Mouse (Mus musculus) kidney, adult 2 months (tissue): ENCODE data around the gene BC048403. TPM values are rescaled to one million over a fixed set of nuclear protein-coding genes. Genes with fewer than 3 reads are reported as not detected.

Experiments
- DNase-seq: peaks from one replicate; pipeline ENCODE4 v3.0.0; 2021
- H3K27ac ChIP-seq: fragments of 200-500 bp; 2 replicates; pipeline ENCODE4 v1.5.1; 2012; ENCODE audit warnings: low read depth, low read length, control low read depth, inconsistent platforms; ENCODE audit not compliant: insufficient read depth
- H3K27me3 ChIP-seq: fragments of 200-500 bp; replicated peaks from 2 replicates; pipeline ENCODE4 v1.6.1; 2012; ENCODE audit warnings: mild to moderate bottlenecking, moderate library complexity, low read length, inconsistent platforms; ENCODE audit not compliant: control insufficient read depth, insufficient read depth
- H3K36me3 ChIP-seq: fragments of 200-500 bp; 2 replicates; pipeline ENCODE4 v1.6.1; 2012; ENCODE audit warnings: mild to moderate bottlenecking, moderate library complexity, low read length, inconsistent platforms; ENCODE audit not compliant: control insufficient read depth, insufficient read depth
- H3K4me1 ChIP-seq: fragments of 200-500 bp; 2 replicates; pipeline ENCODE4 v1.6.1; 2011; ENCODE audit warnings: low read length; ENCODE audit not compliant: control insufficient read depth, insufficient read depth
- H3K4me3 ChIP-seq: fragments of 200-500 bp; 2 replicates; pipeline ENCODE4 v1.5.1; 2011; ENCODE audit warnings: mild to moderate bottlenecking, low read depth, low read length, control low read depth; ENCODE audit not compliant: insufficient read depth
- CTCF ChIP-seq: fragments of 200-500 bp; conservative IDR thresholded peaks from 2 replicates; pipeline ENCODE4 v1.5.1; 2011; ENCODE audit warnings: low read depth, mild to moderate bottlenecking, control low read depth, low read length, moderate library complexity, mixed read lengths; ENCODE audit not compliant: insufficient read depth, insufficient read length
- POLR2A ChIP-seq: fragments of 200-500 bp; IDR thresholded peaks from one replicate; pipeline ENCODE4 v1.6.1; 2011; ENCODE audit warnings: low read depth, low read length, control low read depth
- WGBS: fragments of 180-500 bp; shearing (Covaris S2); methylation state at CpG from one replicate; pipeline ENCODE4 v1.1.7; 2018; 5-methylcytosine and 5-hydroxymethylcytosine counted together
- polyA plus RNA-seq: library from polyadenylated mRNA; depleted of rRNA; stranded (reverse); fragments of >200 nt; gene quantifications from 2 replicates; pipeline ENCODE4 v1.2.3, GENCODE M21; 2012; rRNA removed

BC048403 gene
- polyA plus RNA-seq, 1 experiment, result 5.5 TPM

DNA sequence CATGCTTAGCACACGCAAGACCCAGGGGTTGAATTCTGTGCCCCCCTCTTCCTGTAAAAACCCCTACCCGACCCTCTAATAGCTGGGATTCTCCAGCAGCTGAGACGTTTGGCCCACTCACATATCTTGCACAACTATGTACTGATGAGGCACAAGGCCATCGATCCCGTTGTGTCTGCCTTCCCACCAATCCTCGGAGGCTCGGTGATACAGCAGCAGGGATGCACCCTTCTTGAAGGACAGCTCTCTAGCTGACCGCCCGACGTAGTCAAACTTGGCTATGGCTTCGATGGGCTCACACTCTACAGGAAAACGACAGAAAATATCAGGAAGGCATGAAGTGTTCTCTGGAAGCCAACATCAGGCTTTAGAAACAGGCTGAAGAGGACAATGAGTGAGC, 54.7 kb downstream of the BC048403 start:
- Histone ChIP-seq H3K36me3 (no peaks in the 10 kb centered on the region), H3K27me3 (no peaks in the 10 kb centered on the region), H3K27ac (no peak overlapping the region), H3K4me1 (no peaks in the 10 kb centered on the region), H3K4me3 (no peak overlapping the region)
- 92% methylated on average over 12 of the region's 12 CpGs for WGBS
- DNase-seq, result no peak
- TF ChIP-seq CTCF, result no peak
- TF ChIP-seq POLR2A, result no peak

DNA sequence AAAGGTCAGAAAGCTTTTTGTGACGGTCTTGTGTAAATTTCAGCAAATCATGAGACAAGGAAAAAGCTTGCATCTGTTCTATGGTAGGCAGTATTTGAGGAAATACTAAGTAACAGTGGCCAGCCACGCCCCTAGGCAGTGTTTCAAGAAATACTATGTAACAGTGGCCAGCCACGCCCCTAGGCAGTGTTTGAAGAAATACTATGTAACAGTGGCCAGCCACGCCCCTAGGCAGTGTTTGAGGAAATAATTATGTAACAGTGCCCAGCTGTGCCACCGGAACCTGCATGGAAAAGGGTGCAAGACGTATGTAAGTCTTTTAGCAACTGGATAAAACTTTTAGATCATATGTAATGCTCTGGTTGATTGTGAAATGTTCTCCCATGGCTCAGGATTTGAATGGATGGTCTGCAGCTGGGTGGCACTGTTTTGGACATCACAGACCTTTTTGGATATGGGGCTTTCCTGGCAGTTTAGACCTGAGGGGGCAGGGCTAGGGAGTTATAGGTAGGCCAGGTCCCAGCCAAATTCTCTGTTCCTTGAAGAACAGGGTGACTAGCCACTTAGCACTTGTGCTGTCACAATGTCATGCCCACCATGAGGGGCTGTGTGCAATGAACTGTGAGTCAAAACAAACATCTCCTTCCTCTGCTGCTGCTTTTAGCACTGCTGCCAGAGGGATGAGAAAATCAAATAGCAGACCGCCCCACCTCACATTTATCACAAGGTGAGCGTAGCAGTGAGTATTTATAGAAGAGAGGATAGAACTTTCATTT, 56.5 kb downstream of the BC048403 start:
- no peak overlapping the region for H3K4me3 ChIP-seq
- peak; percentile 17 for DNase-seq
- WGBS, result 68% methylated on average over 8 of the region's 8 CpGs

DNA sequence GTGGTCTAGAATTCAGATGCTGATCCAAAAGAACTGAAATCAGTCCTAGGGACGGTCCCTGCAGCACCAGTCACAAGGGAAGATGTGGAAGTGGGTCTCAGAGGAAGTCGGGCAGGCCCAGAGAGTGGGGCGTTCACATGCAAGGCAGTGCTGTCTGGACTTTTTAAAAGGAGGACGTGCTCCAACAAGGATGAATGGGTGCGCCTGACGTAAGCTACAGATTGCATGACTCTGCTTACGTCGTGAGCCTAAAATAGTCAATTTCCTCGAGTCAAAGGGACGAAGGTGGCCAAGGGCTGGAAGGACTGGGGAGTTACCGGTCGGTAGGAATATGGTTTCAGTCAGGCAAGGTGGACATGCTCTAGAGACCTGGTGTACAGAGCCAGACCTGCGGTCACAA, 60.3 kb downstream of the BC048403 start:
- 92% methylated on average over 13 of the region's 13 CpGs for WGBS
- Histone ChIP-seq H3K27me3 (no peaks in the 10 kb centered on the region), H3K36me3 (no peaks in the 10 kb centered on the region), H3K27ac (no peak overlapping the region), H3K4me3 (no peak overlapping the region), H3K4me1 (no peaks in the 10 kb centered on the region)
- no peak for DNase-seq
- TF ChIP-seq CTCF (no peak), POLR2A (no peak)

More for the DNA sequence above, 56.5 kb downstream of the BC048403 start:
- Histone ChIP-seq H3K4me1 (no peaks in the 10 kb centered on the region), H3K27ac (no peak overlapping the region), H3K27me3 (no peaks in the 10 kb centered on the region), H3K36me3 (no peaks in the 10 kb centered on the region)
- TF ChIP-seq POLR2A (no peak), CTCF (no peak)

Other genes with a start within 250 kb of the BC048403 start
- gene Tbk1, start 153.2 kb upstream of the BC048403 start, polyA plus RNA-seq, result 7.6 and 14.8 TPM in 2 replicates
- gene Xpot, start 113.6 kb upstream of the BC048403 start, polyA plus RNA-seq, result 78.0 and 108 TPM in 2 replicates
- gene D930020B18Rik, start 98.3 kb upstream of the BC048403 start, polyA plus RNA-seq, result 0.02 TPM in 1 of 2 replicates, not detected in the other